Mouse (Mus musculus): ENCODE measurements around the gene Cdh4.

Cdh4 gene

GRCm38 (mm10) chr2:179873315-179873714 is 431.1 kb downstream of the Cdh4 start:
- peak; percentile 53 for DNase-seq

DNA sequence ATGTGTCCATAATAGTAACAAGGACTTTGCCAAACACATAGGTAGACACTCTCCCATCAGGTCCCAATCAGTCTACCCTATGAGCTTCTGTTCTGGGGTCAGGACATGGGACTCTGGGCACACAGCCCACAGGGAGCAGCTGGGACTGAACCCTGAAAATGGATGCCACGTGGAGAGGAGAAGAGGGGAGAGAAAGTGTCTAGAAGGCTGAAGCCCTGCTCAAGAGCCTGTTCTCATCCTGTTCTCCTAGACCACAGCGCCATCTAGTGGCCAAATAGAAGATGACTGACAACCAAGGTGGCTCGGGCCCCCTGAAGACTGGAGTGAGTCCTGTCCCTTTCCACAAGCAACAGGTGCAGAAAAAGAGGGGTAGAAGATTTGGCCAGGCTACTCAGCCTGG is 432.9 kb downstream of the Cdh4 start:
- DNase-seq = peak; percentile 70

DNA sequence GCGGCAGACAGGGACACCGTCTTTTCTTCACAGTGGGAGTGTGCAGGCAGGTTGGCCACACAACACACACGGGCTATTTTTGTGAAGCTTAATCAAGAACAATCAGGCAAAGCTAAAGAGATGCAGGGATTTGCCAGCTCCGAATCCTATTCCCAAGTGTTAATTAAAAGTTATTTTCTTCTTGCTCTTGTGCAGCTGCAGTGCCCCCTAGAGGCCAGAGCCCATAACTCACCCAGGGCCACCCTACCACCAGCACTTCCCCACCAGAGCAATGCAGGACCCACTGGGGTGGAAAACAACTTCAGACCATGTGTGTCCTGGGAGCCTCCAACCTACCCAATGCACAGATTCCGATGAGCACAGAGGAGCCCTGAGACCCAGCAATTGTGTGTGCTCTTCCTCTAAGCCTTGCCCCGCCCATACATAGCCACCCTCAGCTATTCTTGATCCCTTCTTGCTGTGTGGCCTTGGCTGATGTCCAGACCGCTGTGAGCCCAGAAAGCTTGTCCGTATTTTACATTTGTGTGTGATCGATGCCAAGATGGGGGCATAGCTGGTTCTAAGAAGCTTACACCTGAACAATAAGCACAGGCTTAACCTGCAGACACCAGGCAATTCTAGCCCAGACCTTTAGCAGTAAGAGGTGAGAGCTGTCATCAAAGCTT is 435.5 kb downstream of the Cdh4 start:
- peak; percentile 38 for DNase-seq

DNA sequence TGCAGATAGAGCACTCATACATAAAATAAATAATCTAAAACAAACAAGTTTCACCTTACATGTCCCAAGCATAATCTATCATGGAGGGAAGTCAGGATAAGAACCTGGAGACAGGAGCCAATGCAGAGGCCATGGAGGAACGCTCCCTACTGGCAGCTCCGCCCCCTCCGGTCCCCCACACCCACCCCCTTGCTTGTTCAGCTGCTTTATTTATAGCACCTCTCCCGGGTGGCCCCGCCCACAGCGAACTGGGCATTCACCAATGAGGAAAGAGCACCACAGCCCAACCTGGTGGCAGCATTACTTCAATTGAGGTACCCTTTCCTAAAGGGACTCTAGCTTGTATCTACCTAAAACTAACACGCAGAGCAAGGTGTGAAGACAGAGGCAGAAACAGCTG is 442.3 kb downstream of the Cdh4 start:
- no peak for DNase-seq

DNA sequence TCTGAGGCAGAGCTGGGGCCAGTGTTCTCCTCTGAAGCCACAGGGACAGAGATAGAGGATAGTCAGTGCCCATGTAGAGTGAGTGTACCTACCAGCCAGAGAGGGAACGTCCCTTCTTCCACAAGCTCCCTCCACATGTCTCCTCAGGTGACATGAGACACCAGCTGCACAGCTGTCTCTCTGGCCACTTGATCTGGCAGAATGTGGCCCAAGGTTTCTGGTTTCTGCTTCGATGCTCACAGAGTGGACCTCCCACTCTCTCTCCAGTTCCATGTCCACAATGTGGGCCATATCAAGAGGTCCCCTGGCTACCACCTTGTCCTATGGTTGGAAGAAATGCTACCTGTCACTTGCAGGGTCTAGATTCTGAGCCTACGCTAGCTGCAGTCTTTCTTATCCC is 448.8 kb downstream of the Cdh4 start:
- DNase-seq = no peak

GRCm38 (mm10) chr2:179896949-179897348 is 454.7 kb downstream of the Cdh4 start:
- DNase-seq = no peak

- DNase-seq = no peak
Measured at GRCm38 (mm10) chr2:179912911-179913310, 470.7 kb downstream of the Cdh4 start.

GRCm38 (mm10) chr2:179913349-179913748 is 471.1 kb downstream of the Cdh4 start:
- DNase-seq = no peak

GRCm38 (mm10) chr2:179914246-179914645 is 472.0 kb downstream of the Cdh4 start:
- DNase-seq = no peak

GRCm38 (mm10) chr2:179916877-179917673 is 474.8 kb downstream of the Cdh4 start:
- DNase-seq = peak; percentile 85

DNA sequence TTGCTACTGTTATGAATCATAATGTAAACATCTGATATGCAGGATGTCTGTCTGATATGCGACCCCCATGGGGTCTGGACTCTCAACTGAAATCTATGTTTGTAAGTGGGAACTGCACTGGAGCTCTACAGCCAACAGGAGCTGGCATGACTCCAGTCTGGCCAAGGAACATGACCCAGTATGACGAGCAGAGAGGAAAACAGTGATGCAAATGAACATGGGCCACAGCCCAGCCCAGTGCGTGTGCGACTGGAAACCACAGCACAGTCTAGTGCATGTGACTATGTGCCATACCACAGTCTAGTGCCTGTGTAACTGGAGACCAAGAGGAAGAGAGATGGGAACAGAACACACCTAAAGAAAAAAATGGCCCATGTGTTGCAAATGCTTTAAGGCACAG is 477.8 kb downstream of the Cdh4 start:
- DNase-seq = peak; percentile 29

- DNase-seq = no peak
Measured at GRCm38 (mm10) chr2:179921021-179921653, 478.9 kb downstream of the Cdh4 start.

- no peak for DNase-seq
Measured at GRCm38 (mm10) chr2:179924038-179924437, 481.8 kb downstream of the Cdh4 start.

DNA sequence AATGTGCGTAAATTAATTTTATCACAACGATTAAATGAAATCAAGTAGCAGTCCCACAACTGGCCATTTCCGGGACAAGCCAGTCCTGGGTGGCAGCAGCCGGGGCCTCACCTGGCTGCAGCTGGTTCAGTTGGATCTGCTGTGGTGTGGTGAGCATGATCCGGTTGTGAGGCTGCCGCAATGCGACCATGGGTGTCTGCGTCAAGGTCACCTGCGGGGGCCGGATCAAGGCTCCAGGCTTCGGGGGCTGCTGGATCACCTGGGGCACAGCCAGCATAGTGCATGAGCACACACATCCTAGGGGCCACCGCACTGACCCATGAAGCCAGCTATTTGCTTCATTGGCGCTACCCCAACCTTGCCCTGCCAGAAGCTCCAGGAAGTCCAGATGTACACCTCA is 486.9 kb downstream of the Cdh4 start:
- DNase-seq = no peak

DNA sequence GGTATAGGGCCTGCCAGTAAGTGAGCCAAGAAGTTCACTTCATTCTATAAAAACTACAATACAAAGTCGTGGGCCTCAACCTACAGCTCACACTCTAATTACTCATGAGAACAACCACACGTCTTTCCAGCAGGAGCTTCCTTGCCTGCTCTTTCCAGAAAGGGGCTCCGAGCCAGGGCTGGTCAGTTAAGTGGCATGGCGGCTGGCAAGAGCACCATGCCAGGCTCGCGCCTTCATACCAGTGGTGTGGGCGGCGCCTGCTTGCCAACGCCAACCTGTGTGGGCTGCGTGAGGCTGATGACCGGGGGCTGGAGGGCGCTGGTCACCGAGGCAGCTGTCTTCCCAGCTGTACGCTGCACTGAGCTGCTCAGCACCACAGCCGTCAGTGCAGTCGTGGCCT is 489.5 kb downstream of the Cdh4 start:
- DNase-seq = no peak

GRCm38 (mm10) chr2:179934165-179934564 is 491.9 kb downstream of the Cdh4 start:
- no peak for DNase-seq

DNA sequence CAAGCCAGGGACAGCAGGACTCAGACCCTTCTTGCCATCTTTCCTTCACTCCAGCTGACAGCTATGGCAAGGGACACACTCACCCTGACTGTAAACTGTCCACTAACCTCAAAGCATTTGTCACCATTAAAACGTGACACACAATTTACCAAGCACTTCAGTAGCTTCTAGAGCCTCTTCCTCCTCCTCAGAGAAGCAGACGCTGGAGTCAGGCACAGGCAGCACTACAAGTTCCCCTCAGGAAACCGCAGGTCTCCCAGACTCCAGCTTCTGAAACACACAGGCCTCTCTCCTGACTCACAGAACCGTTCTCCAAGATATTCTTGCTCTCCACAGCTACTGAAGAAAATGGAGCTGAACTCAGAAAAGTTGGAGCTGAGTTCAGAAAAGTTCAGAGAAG is 494.9 kb downstream of the Cdh4 start:
- DNase-seq = peak; percentile 32

- no peak for DNase-seq
Measured at GRCm38 (mm10) chr2:179941696-179942095, 499.5 kb downstream of the Cdh4 start.

- DNase-seq = no peak
Measured at GRCm38 (mm10) chr2:179945051-179945450, 502.8 kb downstream of the Cdh4 start.

GRCm38 (mm10) chr2:179946496-179946895 is 504.3 kb downstream of the Cdh4 start:
- no peak for DNase-seq

DNA sequence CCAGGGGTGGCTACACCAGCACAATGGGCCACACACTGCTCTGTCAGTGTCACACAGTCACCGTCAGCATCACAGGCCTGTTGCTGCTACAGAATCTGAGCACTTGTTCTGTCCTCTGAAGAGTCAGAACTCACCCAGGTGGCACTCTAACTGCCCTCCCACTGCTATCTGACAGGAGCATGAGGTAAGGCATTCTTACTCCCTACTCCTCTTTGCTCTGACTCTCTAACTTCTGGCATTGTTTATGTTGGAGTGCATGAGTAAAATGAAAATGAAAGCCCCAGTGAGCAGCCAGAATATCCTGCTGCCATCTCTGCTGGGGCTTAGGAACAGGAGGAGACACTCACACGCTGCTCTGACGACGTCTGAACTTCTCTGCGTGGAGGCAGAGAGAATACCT is 505.4 kb downstream of the Cdh4 start:
- peak; percentile 32 for DNase-seq

GRCm38 (mm10) chr2:179948820-179949219 is 506.6 kb downstream of the Cdh4 start:
- no peak for DNase-seq

Data from lung, postnatal 36 days (tissue).